Mouse (Mus musculus) thymus, postnatal 25 days (tissue): ENCODE data around the gene Susd3.

Experiments used
- DNase-seq: peaks from one replicate; pipeline ENCODE4 v3.0.0; 2022

Gene Susd3

GRCm38 (mm10) chr13:49248467-49248862, at the start of gene Susd3:
Gene Susd3 (minus strand): TSS chr13:49248706.
- no peak for DNase-seq

DNA sequence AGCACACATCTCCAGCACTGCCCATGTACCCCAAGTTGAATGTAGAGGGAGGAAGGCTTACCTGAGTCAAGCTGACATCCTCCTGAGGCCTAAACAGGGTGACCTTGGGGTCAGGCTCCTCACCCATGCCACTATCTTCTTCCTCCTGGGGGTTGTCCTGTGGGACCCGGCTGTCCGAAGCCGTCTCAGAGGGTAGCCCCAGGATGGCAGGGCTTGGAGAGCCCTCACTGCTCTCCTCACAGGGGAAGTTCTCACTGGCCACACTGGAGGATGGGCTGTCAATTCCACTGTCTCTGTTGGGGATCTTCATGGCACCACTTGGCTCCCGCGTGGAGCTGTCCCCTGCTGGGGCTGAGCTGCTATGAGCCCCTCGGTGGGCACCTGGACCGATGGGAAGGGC, 47.8 kb upstream of the Susd3 start:
- no peak for DNase-seq

DNA sequence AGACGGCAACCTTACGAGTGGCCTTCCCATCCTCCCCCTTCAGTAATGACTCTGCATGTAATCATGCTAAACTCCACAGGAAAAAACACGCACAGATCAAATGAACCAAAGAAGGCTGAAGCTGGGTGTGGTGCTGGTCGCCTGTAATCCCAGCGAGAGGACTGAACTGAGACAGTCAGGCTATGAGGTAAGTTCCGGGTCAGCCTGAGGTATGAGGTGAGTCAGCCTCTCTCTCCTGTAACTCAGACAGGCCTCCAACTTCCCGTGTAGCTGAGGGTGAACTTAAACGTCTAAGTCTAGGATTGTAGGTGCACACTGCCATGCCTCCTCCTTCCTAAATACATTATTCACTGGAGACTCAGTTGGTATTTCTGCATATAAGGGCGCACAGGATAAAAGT, 45.6 kb upstream of the Susd3 start:
- DNase-seq, result no peak

GRCm38 (mm10) chr13:49291949-49292348, 43.4 kb upstream of the Susd3 start:
- no peak for DNase-seq

DNA sequence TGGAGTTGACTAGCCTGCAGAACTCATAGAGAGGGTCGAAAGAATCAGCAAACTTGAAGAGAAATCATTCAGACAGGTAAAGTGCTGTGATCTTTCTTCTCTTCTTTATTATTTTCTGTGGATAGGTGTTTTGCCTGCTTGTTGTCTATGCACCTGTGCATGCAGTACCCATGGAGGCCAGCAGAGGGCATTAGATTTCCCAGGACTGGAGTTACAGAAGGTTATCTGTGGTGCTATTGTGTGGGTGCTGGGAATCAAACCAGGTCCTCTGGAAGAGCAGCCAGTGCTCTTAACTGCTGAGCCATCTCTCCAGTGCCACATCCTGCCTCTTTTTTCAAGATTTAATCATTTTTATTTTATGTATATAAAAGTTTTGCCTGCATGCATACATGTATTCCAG, 42.9 kb upstream of the Susd3 start:
- peak; percentile 64 for DNase-seq

GRCm38 (mm10) chr13:49287224-49287623, 38.7 kb upstream of the Susd3 start:
- DNase-seq, result no peak

DNA sequence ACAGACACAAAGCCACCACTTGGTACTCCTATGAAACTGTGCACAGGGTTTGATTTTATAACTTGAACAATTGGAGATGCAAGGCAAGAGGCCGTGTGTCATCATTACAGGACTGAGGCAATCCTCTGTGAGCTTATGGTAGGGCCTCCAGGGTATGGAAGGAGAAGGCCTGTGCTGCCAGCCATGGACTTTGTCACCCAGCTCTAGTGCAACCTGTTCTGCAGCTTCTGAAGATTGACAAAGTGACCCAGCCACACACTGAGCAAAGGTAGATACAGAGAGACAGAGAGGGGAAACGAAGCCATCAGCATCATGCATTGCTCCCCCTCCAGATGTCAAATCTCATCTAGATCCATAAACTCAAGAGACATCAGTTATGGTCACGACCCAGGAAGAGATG, 38.2 kb upstream of the Susd3 start:
- no peak for DNase-seq

DNA sequence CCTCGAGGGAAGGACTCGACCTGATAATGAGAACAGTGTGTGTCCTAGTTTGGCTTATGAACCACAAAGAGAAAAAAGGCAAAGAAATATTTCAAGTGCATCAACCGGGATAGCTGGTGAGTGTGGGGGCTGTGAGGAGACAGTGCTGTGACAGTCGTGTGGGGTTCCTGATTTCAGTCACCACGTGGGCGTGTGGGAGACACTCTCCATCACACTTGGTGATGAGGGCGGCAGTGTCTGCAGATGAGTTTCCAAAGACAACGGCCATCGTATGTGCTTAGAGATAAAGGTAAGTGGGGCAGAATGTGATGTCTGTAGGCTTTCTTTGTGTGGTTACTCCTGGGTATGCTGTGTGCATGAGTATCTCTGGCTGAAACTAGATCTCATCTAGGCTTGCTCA, 35.2 kb upstream of the Susd3 start:
- DNase-seq, result no peak

DNA sequence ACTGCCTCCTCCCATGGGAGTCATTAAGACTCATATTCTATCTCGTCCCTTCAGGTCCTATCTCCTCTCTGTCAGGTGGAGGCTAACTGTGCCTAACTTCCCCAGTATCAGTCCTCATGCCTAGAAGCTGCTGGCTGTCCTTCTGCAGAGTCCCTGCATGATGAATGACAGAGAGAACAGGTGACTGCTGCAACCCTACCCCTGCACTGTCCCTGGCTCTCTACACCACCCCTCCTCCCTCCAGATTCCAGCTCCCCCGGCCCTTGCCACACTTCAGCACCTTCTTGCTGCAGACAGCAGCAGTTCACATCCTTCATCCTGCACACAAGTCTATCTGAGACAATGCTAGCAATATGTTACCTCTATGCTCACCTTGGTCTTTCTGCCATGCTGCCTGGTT, 33.7 kb upstream of the Susd3 start:
- no peak for DNase-seq

GRCm38 (mm10) chr13:49271831-49272765, 23.6 kb upstream of the Susd3 start:
- peak; percentile 41 for DNase-seq

DNA sequence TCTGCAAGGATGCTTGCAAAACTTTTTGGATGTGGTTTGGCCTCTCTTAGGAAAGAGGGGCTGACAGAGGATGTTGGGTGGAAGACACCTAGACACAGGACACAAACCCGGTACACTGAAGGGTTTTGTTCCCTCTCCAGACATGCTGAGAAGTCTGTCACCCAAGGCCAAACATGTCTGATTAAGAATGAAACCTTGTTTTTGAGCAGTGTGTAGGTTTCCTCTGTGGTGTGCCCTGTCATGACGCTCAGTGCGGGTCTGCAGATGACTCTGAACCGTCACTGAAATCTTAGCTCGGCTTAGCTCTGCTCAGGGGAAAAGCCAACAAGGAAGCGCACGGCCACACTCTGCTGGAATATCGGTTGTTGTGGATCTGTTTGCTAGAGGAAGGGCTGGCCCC, 22.0 kb upstream of the Susd3 start:
- no peak for DNase-seq

DNA sequence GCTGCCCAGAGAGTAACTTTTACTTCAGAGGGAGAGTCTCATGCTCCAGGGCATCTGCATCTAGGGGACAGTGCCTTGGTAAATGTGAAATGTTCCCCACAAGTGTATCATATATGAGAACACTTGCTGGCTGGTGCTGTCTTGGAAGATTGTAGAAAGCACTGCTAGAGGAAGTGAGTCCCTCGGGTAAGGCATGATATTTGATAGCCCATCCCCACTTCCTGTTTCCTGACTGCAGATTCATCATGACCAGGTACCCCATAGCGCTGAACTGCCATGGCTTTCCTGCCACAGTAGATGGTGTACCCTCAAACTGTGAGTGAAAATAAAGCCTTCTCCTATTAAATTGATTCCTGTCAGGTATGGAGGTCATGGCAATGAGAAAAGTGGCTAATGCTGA, 19.1 kb upstream of the Susd3 start:
- peak; percentile 42 for DNase-seq

GRCm38 (mm10) chr13:49260036-49260722, 11.7 kb upstream of the Susd3 start:
- peak; percentile 22 for DNase-seq

GRCm38 (mm10) chr13:49257819-49258313, 9.4 kb upstream of the Susd3 start:
- no peak for DNase-seq

DNA sequence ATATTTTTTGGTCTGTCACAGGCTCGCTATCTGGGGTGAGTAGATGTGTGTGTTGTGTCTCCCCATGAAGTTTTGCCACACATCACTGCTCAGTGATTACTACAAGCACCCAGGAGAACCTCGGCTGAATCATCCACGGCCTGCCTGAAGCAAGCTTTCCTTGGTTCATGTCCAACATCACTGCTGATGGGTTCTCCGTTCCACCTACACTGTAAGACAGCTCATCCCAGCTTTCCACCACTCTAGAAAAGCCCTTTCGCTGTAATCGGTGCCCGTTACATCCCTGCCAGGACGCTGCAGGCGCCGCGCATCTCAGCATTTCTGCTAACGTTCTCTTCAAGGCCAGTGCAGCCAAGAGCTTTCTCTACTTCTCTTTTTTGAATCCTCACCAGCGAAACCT, 4.2 kb upstream of the Susd3 start:
- DNase-seq, result no peak

GRCm38 (mm10) chr13:49252113-49252512, 3.6 kb upstream of the Susd3 start:
- no peak for DNase-seq

DNA sequence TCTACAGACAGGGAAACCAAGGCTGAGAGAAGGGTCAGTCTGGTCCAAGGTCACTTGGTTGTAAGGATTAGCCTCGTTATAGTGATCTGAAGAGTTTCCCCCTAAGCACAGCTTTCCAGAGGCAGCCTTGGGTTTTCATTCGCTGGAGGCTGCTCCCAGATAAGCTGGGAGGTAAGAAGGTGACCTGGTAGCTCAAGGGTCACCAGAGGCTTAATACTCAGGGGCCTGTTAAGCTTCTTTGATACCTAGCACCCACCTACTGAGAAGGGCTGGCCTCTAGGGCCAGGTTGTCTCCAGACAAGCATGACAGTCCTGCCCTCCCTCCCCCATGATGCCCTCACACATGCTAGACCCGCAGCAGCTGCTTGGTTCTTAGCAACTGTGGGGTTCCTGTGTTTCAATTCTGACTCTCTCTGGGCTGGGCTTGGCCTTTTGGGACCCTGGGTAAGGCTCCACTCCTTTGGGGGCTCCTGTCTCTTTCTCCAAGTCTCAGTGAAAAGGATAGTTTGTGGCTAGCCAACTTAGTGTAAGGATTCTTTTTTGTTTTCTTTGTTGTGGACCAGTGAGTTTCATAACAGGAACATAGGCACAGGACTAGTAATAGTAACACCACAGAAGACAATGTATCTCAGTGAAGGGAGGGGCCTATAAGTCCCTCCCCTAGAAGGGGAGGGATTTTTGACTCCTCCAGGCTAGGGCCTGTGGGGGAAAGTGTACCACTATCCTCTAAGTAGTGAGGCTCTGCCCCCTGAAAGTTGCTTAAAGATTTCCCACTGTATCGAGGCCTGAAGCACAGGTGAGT, 2.4 kb upstream of the Susd3 start:
- DNase-seq, result no peak

DNA sequence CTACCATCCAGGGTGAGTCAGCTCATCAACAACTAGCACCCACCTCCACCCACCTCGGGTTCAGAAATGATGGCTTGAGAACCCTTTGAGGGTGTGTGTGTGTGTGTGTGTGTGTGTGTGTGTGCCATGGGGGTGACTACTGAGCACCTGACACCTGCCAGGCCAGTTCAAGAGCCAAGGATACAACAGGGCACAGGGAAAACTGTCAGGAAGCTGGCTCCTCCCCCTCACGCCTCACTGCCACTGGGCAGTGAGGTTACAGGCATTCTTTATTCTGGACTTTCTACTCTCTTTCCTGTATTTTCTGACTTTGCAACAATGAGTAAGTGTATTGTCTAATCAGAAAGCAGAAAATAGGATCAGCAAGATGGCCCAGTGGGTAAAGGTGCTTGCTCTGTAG, 1.1 kb upstream of the Susd3 start:
- DNase-seq, result no peak

DNA sequence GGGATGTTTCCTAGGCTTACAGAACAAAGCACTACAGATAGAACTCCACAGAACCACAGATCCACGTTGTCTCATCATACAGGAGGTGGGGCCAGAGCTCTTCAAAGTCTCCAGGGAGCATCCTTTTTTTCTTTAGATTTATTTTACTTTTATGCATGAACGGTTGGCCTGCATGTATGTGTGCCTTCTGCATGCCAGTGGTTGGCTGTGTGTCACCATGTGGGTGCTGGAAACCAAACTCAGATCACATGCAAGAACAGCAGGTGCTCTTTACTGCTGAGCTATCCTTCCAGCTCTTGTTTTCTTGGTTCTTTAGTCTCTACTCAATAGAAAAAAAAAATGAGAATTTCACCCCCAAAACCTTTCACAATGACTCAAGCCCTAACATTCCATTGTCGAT, 417 bp upstream of the Susd3 start:
- DNase-seq, result no peak

DNA sequence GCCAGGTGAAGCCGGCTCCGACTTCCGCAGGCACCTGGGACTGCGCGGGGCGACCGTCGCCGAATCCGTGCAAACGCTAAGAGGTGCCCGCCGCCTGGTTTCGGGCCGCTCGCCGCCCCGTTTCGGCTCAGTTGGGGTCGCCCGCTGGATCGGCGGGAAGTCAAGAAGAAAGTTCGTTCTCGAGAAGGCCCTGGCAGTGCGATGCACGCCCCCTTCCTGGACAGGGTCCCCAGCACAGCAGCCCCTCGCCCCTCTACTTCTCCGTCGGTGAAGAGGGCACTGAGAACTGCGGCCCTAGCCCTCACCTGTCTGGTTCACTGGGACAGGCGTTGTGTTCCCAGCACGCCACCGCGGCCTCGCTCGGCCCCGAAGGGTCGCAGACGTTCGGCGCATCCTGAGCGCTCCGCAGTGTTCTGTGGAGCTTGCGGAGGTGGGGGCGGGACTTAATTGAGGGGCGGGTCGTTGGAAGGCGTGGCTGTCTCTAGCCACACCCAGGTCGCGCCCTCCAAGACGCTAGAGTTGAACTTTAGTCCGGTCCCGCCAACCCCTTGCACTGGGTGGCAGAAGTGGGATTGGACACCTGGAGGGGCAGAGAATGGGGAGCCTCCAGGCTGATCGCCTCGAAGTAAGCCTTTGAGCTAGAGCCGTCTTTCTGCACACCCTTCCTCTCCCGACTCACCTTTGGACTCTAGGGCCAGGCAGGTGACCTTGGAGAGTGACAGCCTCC, 603 bp downstream of the Susd3 start:
- peak; percentile 61 for DNase-seq

- no peak for DNase-seq
These were observed 1.2 kb downstream of the Susd3 start for GRCm38 (mm10) chr13:49247232-49247739.

DNA sequence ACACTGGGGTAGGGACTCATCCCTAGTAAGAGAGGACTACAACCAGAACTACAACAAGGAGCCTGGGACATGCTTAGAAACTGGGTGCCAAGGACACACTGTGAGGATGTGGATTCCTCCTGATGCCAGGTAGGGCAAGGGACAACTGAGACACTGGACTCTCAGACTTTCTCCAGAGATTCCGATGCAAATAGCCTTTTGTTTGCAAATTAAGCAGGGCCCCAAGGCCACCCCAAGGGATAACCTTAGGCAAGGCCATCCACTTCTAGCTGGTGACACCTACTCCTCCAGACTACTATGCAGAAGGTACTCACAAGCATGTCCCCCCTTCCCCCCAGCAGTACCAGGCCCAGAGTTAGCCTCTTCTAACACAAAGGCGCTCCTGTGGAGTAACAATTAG, 1.9 kb downstream of the Susd3 start:
- no peak for DNase-seq
